Mouse (Mus musculus): ENCODE measurements at regions not wholly inside any gene's neighbourhood (a gene's known extent, or its start where the extent isn't known, plus 50 kb on each side); places are given as distances from the start of the nearest gene placed in this dataset.
A peak's percentile ranks its signal among the peaks of the same experiment; 100 is the strongest.

DNA sequence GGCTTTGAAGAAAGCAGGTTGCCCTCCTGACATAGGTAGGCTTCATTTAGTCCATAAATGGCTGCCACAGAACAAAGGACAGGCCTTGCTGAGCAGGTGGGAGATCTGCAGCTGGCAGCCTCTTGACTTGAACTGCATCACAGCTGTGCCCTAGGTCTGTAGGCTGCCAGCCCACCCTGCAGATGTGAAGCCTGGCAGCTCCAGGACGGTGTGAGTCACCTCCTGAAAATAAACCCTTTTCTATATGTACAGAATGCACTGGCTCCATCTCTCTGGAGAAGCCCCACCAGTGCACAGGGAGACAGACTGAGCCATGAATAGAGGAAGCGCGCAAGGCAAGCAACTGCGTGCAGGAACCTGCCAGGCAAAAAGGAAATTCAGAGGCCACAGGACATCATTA lies 78.7 kb upstream of the Syt13 start:
- no peak for DNase-seq (ENCODE audit: low spot score)
- intact Hi-C loops (cut with DNase I): no loop called here

- no peak for DNase-seq (ENCODE audit: low spot score)
- intact Hi-C loops (cut with DNase I): no loop called here
Measured at GRCm38 (mm10) chr2:92838012-92838411, 76.9 kb upstream of the Syt13 start.

GRCm38 (mm10) chr2:92840009-92840408 lies 74.9 kb upstream of the Syt13 start:
- intact Hi-C loops (cut with DNase I): no loop called here
- no peak for DNase-seq (ENCODE audit: low spot score)

DNA sequence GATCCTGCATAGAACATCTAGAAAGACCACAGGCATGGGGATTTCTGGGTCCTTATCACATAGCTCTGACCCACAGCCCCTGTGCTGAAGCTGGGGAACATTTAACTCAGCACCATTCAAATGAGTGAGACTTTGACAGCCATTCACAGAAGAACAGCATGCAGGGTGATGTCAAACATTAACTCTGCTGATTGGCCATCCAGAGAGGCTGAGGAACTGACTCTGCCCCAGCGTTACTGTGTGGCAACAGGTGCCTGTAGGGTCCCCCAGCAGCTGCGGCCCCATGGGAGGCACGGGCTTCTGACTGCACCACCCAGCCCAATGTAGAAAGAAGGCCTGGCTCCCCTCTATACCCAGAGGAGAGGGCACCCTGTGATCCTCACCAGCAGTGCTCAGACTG lies 73.3 kb upstream of the Syt13 start:
- intact Hi-C loops (cut with DNase I): no loop called here
- no peak for DNase-seq (ENCODE audit: low spot score)

DNA sequence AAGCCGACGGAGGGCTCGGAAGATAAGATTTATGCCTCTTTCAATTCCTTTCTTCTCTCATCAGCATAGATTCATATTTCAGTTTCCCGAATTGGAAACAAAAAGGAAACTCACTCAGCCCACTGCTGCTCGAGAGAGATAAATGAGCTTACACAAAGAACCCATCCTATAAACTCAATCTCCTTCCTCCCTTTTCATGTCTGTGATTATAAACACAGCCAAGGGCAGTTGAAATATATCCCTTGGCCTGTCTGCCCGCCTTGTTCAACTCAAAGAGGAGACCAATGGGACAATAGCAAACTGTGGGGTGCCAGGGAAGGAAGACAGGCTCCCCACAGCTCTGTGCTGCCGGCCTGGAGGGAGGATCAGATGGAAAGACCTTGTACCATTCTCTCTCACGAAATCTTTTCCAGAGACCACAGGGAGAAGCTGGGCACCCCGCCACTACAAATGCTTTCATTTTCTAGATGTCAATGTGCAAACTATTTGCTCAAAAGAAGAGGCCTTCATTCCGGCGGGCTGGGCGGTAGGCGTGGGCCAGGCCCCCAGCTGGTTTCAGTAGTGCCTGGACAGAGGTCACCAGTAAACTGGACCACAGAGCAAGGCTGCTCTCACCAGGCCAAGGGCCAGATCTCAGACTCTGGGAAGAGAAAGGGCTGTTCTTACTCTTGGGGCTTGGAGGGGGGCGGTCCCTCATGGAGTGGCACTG lies 69.7 kb upstream of the Syt13 start:
- peak; percentile 10 for DNase-seq (ENCODE audit: low spot score)
- intact Hi-C loops (cut with DNase I): no loop called here

GRCm38 (mm10) chr2:92848962-92849361 lies 65.9 kb upstream of the Syt13 start:
- intact Hi-C loops (cut with DNase I): no loop called here
- DNase-seq (ENCODE audit: low spot score): no peak

DNA sequence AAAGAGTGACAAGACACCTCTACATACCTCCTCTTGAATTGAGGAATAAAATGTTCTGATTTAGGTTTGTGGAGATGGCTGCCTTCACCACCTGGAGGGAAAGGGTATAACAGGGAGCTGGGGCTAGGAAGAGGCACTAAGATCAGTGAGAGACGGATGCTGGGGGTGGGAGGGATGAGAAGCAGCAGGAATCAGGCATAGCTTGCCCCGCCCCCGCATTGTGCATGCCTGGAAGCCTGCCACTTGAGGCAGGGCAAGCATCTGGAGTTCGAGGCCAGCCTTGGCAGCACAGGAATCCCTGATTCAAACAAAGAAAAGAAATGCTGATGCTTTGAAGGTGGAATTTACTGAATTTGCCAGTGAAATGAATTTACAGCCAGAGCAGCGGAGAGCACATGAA lies 63.6 kb upstream of the Syt13 start:
- DNase-seq (ENCODE audit: low spot score): no peak
- intact Hi-C loops (cut with DNase I): no loop called here

GRCm38 (mm10) chr2:92853175-92853574 lies 61.7 kb upstream of the Syt13 start:
- no peak for DNase-seq (ENCODE audit: low spot score)
- intact Hi-C loops (cut with DNase I): no loop called here

DNA sequence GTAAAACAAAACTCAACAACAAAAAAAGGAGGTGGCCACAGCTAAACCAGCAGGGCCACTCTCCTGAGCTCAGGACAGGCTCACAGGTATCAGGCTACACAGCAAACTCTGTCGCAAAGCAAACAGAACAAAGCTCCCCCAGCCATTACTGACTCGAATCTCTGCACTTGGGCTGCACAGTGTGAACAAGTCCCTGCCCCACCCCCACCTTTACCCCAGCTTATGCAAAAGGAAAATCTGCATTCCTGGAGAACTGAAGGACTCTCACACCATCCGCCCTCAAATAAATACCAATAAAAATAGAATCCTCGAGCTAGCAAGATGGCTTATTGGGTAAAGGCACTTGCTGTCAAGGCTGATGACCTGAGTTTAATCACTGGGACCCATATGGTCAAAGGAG lies 60.6 kb upstream of the Syt13 start:
- intact Hi-C loops (cut with DNase I): no loop called here
- no peak for DNase-seq (ENCODE audit: low spot score)

DNA sequence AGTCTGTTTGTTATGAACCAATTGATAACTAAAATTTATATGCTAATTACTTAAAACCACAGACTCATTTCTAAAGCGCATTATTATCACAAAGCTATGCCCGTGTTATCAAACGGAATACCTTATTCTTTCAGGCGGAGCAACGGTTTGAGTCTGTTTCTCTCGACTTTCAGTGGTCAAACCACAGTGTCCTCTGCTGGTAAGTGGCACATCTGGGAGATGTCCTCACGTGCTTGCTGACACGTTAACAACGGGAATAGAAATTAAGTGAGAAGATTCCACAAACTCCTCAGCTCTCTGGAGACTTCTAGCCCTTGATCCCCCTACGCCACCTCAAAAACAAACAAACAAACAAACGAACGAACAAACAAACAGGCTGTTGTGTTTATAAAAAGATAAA lies 58.9 kb upstream of the Syt13 start:
- DNase-seq (ENCODE audit: low spot score): no peak
- intact Hi-C loops (cut with DNase I): no loop called here

GRCm38 (mm10) chr2:92860502-92861197 lies 54.2 kb upstream of the Syt13 start:
- intact Hi-C loops (cut with DNase I): no loop called here
- DNase-seq (ENCODE audit: low spot score): no peak
